Mouse (Mus musculus) forebrain, embryonic 14.5 days (tissue): ENCODE data around the gene Mapk11. TPM values are rescaled to one million over a fixed set of nuclear protein-coding genes. Genes with fewer than 3 reads are reported as not detected.

Experiments used
- microRNA-seq: library from miRNA; unstranded; fragments of <30 nt; microRNA quantifications from one replicate; pipeline ENCODE4, GENCODE M21; 2016
- polyA plus RNA-seq: library from polyadenylated mRNA; unstranded; fragments of >200 nt; fragmentation: Nextera tagmentation; extraction: Ambion mirVana; gene quantifications from 2 replicates; pipeline ENCODE4 v1.2.1, GENCODE M21; 2014

Mapk11 gene
- polyA plus RNA-seq, 1 experiment from 2014 or later: 30.1 TPM

Small RNA genes lying within 50 kb of the gene (microRNA-seq; reads per million reads assigned to microRNA genes)
- 3.3 reads per million, percentile 18 among the genes with 10 or more reads in this experiment for gene Mir6958
- gene Mir7118: 0.40 reads per million

Other genes with a start within 250 kb of the Mapk11 start
- gene Ttll8, start 195.2 kb downstream of the Mapk11 start, polyA plus RNA-seq: 0.17 TPM in 1 of 2 replicates, not detected in the other
- gene Mlc1, start 170.6 kb downstream of the Mapk11 start, polyA plus RNA-seq: 20.5 and 22.9 TPM in 2 replicates
- not detected in 2 replicates for gene Mov10l1, start 166.7 kb downstream of the Mapk11 start, polyA plus RNA-seq
- gene Panx2, start 89.9 kb downstream of the Mapk11 start, polyA plus RNA-seq: 2.3 and 2.7 TPM in 2 replicates
- gene Trabd, start 74.5 kb downstream of the Mapk11 start, polyA plus RNA-seq: 39.7 and 40.3 TPM in 2 replicates
- 20.9 and 24.7 TPM in 2 replicates for gene Selenoo, start 60.5 kb downstream of the Mapk11 start, polyA plus RNA-seq
- 15.9 and 17.0 TPM in 2 replicates for gene Tubgcp6, start 26.5 kb downstream of the Mapk11 start, polyA plus RNA-seq
- gene Hdac10, start 20.9 kb downstream of the Mapk11 start, polyA plus RNA-seq: 18.4 and 25.4 TPM in 2 replicates
- gene Mapk12, start 8.9 kb downstream of the Mapk11 start, polyA plus RNA-seq: 4.8 and 5.1 TPM in 2 replicates
- gene Plxnb2, start 31.2 kb upstream of the Mapk11 start, polyA plus RNA-seq: 101 TPM in 2 replicates
- gene Dennd6b, start 46.9 kb upstream of the Mapk11 start, polyA plus RNA-seq: 39.0 and 49.2 TPM in 2 replicates
- gene Ppp6r2, start 61.9 kb upstream of the Mapk11 start, polyA plus RNA-seq: 69.4 and 77.1 TPM in 2 replicates
- 61.8 and 82.8 TPM in 2 replicates for gene Sbf1, start 165.7 kb upstream of the Mapk11 start, polyA plus RNA-seq
- not detected in 2 replicates for gene Adm2, start 173.1 kb upstream of the Mapk11 start, polyA plus RNA-seq
- gene Miox, start 184.8 kb upstream of the Mapk11 start, polyA plus RNA-seq: not detected in 2 replicates
- 19.9 and 22.1 TPM in 2 replicates for gene Lmf2, start 206.0 kb upstream of the Mapk11 start, polyA plus RNA-seq
- gene Ncaph2, start 206.1 kb upstream of the Mapk11 start, polyA plus RNA-seq: 132 and 141 TPM in 2 replicates
- 14.7 and 16.4 TPM in 2 replicates for gene Sco2, start 224.2 kb upstream of the Mapk11 start, polyA plus RNA-seq
- gene Tymp, start 227.4 kb upstream of the Mapk11 start, polyA plus RNA-seq: 2.4 and 2.8 TPM in 2 replicates
- 2.8 and 2.9 TPM in 2 replicates for gene Odf3b, start 229.7 kb upstream of the Mapk11 start, polyA plus RNA-seq
- gene Klhdc7b, start 235.3 kb upstream of the Mapk11 start, polyA plus RNA-seq: not detected in 2 replicates